Mouse (Mus musculus) heart, embryonic 15.5 days (tissue): Measurements from ENCODE around the gene Plac9a. TPM values are rescaled to one million over a fixed set of nuclear protein-coding genes. Genes with fewer than 3 reads are reported as not detected.
A peak's percentile ranks its signal among the peaks of the same experiment; 100 is the strongest.
"Not testable (repeated sequence)": the region's sequence is repeated elsewhere in the genome, so short reads cannot be mapped to it uniquely, and the experiment has no call there.

Experiments used
- ATAC-seq: fragments of 200-750 bp; cut with Nextera tagmentation; replicated peaks from 2 replicates; pipeline ENCODE4 v1.8.0; 2017; ENCODE audit warnings: low read depth, moderate TSS enrichment; ENCODE audit not compliant: insufficient number of reproducible peaks, insufficient read depth, low FRiP score
- H3K27ac ChIP-seq: fragments of 300-500 bp; sonication (generic); 2 replicates; pipeline ENCODE4 v1.5.1; 2015; ENCODE audit warnings: mild to moderate bottlenecking, inconsistent platforms
- H3K27me3 ChIP-seq: fragments of 300-500 bp; sonication (generic); 2 replicates; pipeline ENCODE4 v1.6.1; 2015; ENCODE audit warnings: inconsistent platforms
- H3K36me3 ChIP-seq: fragments of 300-500 bp; sonication (generic); 2 replicates; pipeline ENCODE4 v1.6.1; 2015; ENCODE audit warnings: mild to moderate bottlenecking, inconsistent platforms
- H3K4me1 ChIP-seq: fragments of 300-500 bp; sonication (generic); replicated peaks from 2 replicates; pipeline ENCODE4 v1.6.1; 2015; ENCODE audit warnings: inconsistent platforms
- H3K4me2 ChIP-seq: fragments of 300-500 bp; sonication (generic); 2 replicates; pipeline ENCODE4 v1.6.1; 2015; ENCODE audit warnings: inconsistent platforms, mild to moderate bottlenecking, moderate library complexity
- H3K4me3 ChIP-seq: fragments of 300-500 bp; sonication (generic); 2 replicates; pipeline ENCODE4 v1.5.1; 2015; ENCODE audit warnings: mild to moderate bottlenecking, inconsistent platforms
- H3K9ac ChIP-seq: fragments of 300-500 bp; sonication (generic); 2 replicates; pipeline ENCODE4 v1.6.1; 2015; ENCODE audit warnings: mild to moderate bottlenecking, inconsistent platforms
- H3K9me3 ChIP-seq: fragments of 300-500 bp; sonication (generic); replicated peaks from 2 replicates; pipeline ENCODE4 v1.6.1; 2016; ENCODE audit warnings: inconsistent platforms
- WGBS: fragments of 180-500 bp; shearing (Covaris S2); methylation state at CpG from one replicate; pipeline ENCODE4 v1.1.7; 2015; ENCODE audit warnings: mixed read lengths; 5-methylcytosine and 5-hydroxymethylcytosine counted together
- polyA plus RNA-seq: library from polyadenylated mRNA; unstranded; fragments of >200 nt; fragmentation: Nextera tagmentation; extraction: Ambion mirVana; gene quantifications from 2 replicates; pipeline ENCODE4 v1.2.1, GENCODE M21; 2015

Gene Plac9a
- polyA plus RNA-seq, 1 experiment from 2014 or later = not detected

DNA sequence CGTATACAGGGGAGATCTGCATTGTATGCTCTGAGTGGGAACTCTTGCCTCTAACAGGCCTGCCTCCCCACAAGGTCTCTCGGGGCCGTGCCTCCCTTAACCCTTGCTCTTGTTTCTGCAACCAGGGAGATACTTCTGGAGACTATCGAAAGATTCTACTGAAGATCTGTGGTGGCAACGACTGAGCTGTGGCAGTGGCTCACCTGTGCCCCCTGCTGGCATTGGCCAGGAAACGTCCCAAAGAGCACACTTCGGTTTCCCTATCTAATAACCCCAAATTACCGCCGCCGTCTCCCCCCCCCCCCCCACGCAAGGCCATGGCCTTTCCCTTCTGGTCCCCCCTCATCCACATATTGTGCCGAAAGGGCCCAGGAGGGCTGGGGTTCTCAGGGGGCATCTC lies 17.0 kb downstream of the Plac9a start:
- not testable (repeated sequence) for ATAC-seq, H3K9ac ChIP-seq, H3K4me1 ChIP-seq, H3K27ac ChIP-seq, H3K27me3 ChIP-seq, H3K4me3 ChIP-seq, H3K36me3 ChIP-seq, H3K9me3 ChIP-seq, H3K4me2 ChIP-seq
- no CpG with 5 or more reads among the region's 12 CpGs for WGBS

DNA sequence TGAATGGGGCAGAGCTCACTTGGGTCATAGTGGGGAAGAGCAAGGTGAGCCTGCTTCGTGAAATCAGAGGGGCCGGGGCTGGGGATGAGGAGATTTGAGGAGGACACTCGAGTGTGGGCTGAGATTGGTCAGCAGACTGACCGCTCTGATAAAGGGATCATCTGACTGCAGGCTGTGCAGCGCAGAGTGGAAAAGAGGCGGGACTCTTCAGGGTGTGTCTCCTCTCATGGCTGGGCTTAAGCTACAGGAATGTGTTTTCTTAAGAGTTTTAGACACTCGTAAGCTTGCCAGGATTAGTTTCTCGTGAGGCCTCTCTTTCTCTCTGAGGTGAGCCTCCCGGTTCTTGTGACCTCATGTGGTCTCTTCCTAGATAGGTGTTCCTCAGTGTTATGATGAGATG lies 21.1 kb downstream of the Plac9a start:
- not testable (repeated sequence) for H3K9ac ChIP-seq, H3K9me3 ChIP-seq, H3K4me2 ChIP-seq, H3K36me3 ChIP-seq, H3K4me3 ChIP-seq, H3K27me3 ChIP-seq, H3K27ac ChIP-seq, ATAC-seq, H3K4me1 ChIP-seq
- no CpG with 5 or more reads among the region's 9 CpGs for WGBS

DNA sequence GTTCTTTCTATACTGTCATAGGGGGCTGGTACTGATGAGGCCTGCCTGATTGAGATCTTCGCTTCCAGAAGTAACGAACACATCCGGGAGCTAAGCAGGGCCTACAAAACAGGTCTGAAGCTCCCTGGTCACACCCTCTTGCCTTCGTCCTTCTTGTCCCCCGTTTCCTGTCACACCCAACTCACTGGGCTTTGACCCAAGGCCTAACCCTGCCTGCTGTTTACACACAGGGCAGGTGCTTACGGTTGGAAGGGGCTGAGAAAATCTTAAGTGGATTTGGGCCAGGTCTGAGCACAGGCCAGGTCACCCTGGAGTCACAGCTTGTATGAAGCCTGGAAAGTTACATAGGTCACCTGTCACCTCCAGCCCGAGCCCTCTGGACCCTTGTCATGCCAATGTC lies 26.3 kb downstream of the Plac9a start:
- not testable (repeated sequence) for H3K27me3 ChIP-seq, H3K27ac ChIP-seq, H3K4me2 ChIP-seq, H3K36me3 ChIP-seq, H3K4me3 ChIP-seq, H3K9me3 ChIP-seq, ATAC-seq, H3K9ac ChIP-seq
- peaks cover 20% of the 10 kb centered on the region for H3K4me1 ChIP-seq
- WGBS = no CpG with 5 or more reads among the region's 7 CpGs

DNA sequence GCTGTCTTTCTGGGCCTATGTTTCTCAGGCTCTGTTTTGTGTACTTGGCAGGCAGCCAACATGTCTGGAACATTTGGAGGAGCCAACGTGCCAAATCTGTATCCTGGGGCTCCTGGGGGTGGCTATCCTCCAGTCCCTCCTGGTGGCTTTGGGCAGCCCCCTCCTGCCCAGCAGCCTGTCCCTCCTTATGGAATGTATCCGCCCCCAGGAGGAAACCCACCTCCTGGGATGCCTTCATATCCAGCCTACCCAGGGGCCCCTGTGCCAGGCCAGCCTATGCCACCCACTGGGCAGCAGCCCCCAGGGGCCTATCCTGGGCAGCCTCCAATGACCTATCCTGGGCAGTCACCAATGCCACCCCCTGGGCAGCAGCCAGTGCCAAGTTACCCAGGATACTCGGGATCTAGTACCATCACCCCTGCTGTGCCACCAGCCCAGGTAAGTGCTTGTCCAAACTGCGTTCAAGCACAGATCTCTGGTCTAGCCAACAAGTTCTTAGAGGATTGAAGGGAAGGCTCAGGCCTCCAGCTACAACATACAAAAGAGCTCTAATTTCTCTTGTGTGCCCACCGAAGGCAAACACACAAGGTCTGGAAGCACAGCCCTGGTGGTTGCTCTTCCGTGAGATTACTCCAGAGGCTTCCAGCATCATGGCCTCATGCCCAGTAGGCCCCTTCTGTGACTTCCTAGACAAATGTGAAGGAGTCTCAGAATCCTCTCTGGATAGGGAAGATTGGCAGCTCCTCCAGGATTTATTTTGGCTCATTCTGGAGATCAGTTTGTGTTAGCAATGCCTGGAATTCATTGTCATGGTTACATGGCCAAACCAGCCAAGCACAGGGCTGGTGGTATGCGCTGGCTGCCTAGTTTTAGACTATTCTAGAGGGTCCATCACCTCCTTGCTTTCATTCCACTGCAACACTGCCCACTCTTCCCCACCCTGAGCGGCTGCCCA lies 30.2 kb downstream of the Plac9a start:
- Histone ChIP-seq H3K9ac (no peak overlapping the region), H3K4me3 (no peak overlapping the region), H3K4me1 (peaks cover 38% of the 10 kb centered on the region), H3K4me2 (no peak overlapping the region), H3K27ac (peak overlapping the region; percentile 73), H3K36me3 (no peaks in the 10 kb centered on the region), H3K27me3 (no peaks in the 10 kb centered on the region), H3K9me3 (no peaks in the 10 kb centered on the region)
- peak; percentile 51 for ATAC-seq
- 51% methylated on average over 8 of the region's 8 CpGs for WGBS

DNA sequence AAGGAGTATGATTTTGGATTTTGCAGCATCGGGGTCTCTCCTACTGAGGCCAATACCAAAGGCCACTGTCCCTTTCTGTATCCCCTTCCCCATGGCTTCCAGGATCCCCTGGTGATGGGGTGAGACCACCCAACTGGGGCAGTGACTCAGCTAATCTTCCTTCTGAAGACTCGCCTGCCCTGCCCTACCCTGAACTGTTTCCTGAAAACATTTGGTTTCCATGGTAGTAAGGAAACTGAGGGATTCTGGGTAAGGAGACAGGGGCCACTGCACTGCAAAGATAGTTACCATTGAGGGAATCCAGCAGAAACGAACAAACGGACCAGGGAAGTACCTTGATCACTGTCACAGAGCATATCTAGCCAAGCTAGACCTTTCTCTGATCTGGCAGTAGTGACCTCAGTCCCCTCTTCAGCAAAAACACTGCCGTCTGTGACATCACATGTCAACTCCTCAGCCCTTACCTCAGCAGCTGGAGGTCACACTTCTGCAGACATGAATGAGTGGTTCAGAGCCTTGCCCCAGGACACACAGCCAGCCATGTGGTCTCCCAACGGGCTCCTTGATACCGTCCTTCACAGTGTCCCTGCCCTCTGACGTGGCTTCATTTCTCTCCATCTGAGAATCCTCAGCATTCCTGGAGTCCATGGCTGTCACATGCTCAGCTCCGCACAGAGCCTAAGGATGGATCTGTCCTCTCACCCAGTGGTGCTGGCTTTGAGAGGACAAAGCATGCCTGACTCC lies 33.6 kb downstream of the Plac9a start:
- Histone ChIP-seq H3K4me1 (peaks cover 49% of the 10 kb centered on the region), H3K36me3 (no peaks in the 10 kb centered on the region), H3K4me3 (no peak overlapping the region), H3K9ac (no peak overlapping the region), H3K27ac (peak overlapping the region; percentile 24; the same call in 1 of the 2 replicates), H3K4me2 (no peak overlapping the region), H3K9me3 (no peaks in the 10 kb centered on the region), H3K27me3 (no peaks in the 10 kb centered on the region)
- no peak for ATAC-seq
- 40% methylated on average over 9 of the region's 9 CpGs for WGBS

DNA sequence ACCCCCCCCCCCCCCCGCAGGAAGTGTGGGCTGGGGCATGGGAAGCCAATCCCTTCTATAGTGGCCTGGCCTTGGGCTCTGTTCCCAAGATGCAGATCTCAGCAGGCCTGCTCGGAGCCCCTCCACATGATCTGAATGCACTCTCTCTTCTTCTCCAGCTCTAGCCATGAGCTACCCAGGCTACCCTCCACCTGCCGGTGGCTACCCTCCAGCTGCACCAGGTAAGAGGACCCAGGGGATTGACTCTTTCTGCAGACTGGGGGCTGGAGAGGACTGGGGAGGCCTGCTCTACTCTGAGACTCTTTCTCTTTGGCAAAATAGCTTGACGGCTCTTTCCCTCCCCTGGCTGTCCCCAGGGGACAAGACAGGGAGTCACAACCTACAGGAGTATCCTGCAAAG lies 34.2 kb downstream of the Plac9a start:
- Histone ChIP-seq H3K9ac (no peak overlapping the region), H3K4me3 (no peak overlapping the region), H3K4me1 (peaks cover 48% of the 10 kb centered on the region), H3K4me2 (no peak overlapping the region), H3K27ac (no peak overlapping the region), H3K9me3 (no peaks in the 10 kb centered on the region), H3K36me3 (no peaks in the 10 kb centered on the region), H3K27me3 (no peaks in the 10 kb centered on the region)
- no peak for ATAC-seq
- WGBS = 63% methylated on average over 4 of the region's 4 CpGs

DNA sequence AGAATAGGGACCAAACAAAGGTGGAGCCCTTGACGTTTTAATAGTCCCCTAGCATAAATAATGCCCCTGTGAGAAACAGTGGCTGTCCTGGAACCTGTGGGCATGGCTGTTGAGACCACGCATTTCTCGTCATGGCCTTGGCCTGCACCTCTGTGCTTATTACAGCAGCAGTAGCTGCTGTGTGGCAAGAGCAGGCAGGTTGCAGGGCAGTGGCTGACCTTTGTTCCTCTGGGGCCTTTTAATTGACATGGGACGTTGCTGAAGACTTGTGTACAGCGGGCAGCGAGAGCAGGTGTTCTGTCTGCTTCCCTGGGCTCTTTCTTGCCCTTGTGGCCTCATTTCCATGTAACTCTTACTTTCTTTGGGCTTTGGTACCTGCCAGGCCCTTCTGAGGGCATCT lies 35.1 kb downstream of the Plac9a start:
- no peak for ATAC-seq
- Histone ChIP-seq H3K4me2 (no peak overlapping the region), H3K4me3 (no peak overlapping the region), H3K9ac (no peak overlapping the region), H3K36me3 (no peaks in the 10 kb centered on the region), H3K27me3 (no peaks in the 10 kb centered on the region), H3K27ac (no peak overlapping the region), H3K4me1 (peaks cover 39% of the 10 kb centered on the region), H3K9me3 (no peaks in the 10 kb centered on the region)
- 79% methylated on average over 6 of the region's 6 CpGs for WGBS

DNA sequence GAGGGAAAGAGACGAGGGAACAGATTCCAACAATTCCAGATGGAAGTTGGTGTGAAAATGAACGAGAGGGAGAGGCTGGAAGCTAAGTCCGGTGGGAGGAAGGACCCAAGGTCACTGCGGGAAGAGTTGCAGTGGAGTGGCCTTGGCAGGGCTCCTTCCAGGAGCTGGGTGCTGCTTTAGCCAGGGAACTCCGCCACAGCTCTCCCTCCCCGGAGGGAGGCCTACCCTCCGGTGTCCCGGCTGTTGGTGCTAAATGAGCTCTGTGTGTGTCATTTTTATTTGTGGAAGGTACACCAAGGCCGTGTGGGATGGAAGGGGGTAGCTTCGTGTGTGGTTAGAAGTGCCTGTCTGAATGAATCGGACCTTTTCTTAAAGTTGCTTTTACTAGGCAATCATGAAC lies 36.1 kb downstream of the Plac9a start:
- H3K27me3 ChIP-seq = no peaks in the 10 kb centered on the region
- 59% methylated on average over 11 of the region's 11 CpGs for WGBS
- no peak overlapping the region for H3K9ac ChIP-seq
- H3K9me3 ChIP-seq = no peaks in the 10 kb centered on the region
- no peak overlapping the region for H3K4me3 ChIP-seq
- no peak for ATAC-seq
- no peak overlapping the region for H3K4me2 ChIP-seq
- H3K4me1 ChIP-seq = peaks cover 29% of the 10 kb centered on the region
- H3K27ac ChIP-seq = no peak overlapping the region
- no peaks in the 10 kb centered on the region for H3K36me3 ChIP-seq

DNA sequence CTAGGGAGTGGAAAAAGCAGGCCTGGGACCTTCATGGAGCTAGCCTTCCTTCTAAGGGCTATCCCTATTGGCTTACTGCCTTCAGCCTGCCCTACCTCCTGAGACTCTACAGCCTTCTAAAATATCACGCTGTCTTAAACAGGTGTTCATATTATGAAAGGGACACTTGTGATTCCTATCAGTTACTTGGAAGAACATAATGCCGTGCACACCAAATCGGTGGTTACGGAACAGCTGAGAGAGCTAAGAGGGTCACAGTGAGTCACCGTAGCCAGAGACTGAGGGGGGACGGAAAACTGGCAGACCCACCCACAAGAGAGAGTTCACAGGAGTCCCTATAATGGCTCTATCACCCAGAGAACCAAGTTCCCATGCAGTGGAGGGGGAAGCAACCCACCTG lies 36.5 kb downstream of the Plac9a start:
- Histone ChIP-seq H3K4me1 (peaks cover 29% of the 10 kb centered on the region), H3K36me3 (no peaks in the 10 kb centered on the region), H3K9ac (no peak overlapping the region), H3K4me3 (no peak overlapping the region), H3K9me3 (no peaks in the 10 kb centered on the region), H3K27ac (no peak overlapping the region), H3K27me3 (no peaks in the 10 kb centered on the region), H3K4me2 (no peak overlapping the region)
- no peak for ATAC-seq
- 87% methylated on average over 6 of the region's 6 CpGs for WGBS

DNA sequence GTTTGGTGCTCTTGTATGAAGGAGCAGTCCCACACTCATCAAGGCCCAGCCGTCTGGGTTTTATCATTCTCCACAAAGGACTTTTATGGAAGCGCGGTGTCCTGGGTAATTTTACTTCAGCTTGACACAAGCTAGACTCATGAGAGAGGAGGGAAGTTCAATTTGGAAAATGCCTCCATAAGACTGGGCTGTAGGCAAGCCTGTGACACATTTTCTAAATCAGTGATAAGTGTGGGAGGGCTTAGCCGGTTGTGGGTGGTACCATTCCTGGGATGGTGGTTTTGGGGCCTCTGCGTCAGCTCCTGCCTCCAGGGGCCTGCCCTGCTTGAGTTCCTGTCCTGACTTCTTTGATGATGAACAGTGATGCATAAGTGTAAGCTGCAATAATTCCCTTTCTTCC lies 37.6 kb downstream of the Plac9a start:
- no peaks in the 10 kb centered on the region for H3K36me3 ChIP-seq
- H3K4me3 ChIP-seq = no peak overlapping the region
- no peak for ATAC-seq
- H3K9me3 ChIP-seq = no peaks in the 10 kb centered on the region
- H3K27ac ChIP-seq = no peak overlapping the region
- H3K4me1 ChIP-seq = peaks cover 29% of the 10 kb centered on the region
- H3K4me2 ChIP-seq = no peak overlapping the region
- no peak overlapping the region for H3K9ac ChIP-seq
- H3K27me3 ChIP-seq = no peaks in the 10 kb centered on the region
- 58% methylated on average over 5 of the region's 5 CpGs for WGBS

DNA sequence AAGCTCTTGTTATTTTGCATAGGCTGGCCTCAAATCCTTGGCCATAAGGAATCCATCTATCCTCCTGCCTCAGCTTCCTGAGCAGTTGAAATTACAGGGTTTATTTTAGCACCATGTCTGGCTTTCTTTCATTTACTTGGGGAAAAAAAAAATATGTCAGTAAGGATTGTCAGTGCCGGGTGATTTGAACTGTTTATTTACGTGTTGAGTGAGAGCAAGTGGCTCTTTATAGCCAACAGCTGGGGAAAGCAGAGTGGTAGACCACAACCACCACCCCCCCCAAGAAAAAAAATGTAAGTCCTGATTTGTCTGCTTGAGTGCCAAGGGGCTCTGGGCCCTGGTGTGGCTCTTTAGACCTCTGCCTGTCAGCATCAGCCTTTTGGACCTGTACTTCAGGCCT lies 39.2 kb downstream of the Plac9a start:
- no peak overlapping the region for H3K4me2 ChIP-seq
- no peaks in the 10 kb centered on the region for H3K36me3 ChIP-seq
- H3K9me3 ChIP-seq = no peaks in the 10 kb centered on the region
- H3K27me3 ChIP-seq = no peaks in the 10 kb centered on the region
- no peak overlapping the region for H3K4me3 ChIP-seq
- 58% methylated on average over 2 of the region's 2 CpGs for WGBS
- no peak for ATAC-seq
- peaks cover 16% of the 10 kb centered on the region for H3K4me1 ChIP-seq
- no peak overlapping the region for H3K27ac ChIP-seq
- H3K9ac ChIP-seq = no peak overlapping the region
